In genomic region chr11:24076821-24077730, GRCm38 (mm10) we compare ENCODE assay signal across 8 mouse cellular contexts. TPM values are rescaled to one million over a fixed set of nuclear protein-coding genes. Genes with fewer than 3 reads are reported as not detected.
DNase-seq lines count a peak whose midpoint lies in the region; ATAC-seq and TF ChIP-seq lines count a peak whose summit lies in the region.

No protein-coding gene starts in this region.

- peak overlapping the region; percentile 92 for H3K4me2 ChIP-seq in heart, embryonic 13.5 days

- DNase-seq in left cerebral cortex, adult 2 months (ENCODE audit: extremely low spot score in 1 of 2, low spot score in 2 of 2) = peak in 1 of 2 experiments; percentile 48
- no peak for DNase-seq in left cerebral cortex, adult 18-20 months (ENCODE audit: low spot score in 2 of 2)
- peak; percentile 73 for DNase-seq in embryo, embryonic 10.5 days (ENCODE audit: low spot score)
- DNase-seq in kidney, postnatal 14 days = peak; percentile 52
- peak; percentile 79 for DNase-seq in retina, postnatal 1 day
- no peak for DNase-seq in frontal cortex, postnatal 36 days (ENCODE audit: low spot score in 2 of 2)

- H3K36me3 ChIP-seq in heart, embryonic 13.5 days = no peaks in the 10 kb centered on the region

- H3K4me3 ChIP-seq in left cerebral cortex, adult 2 months = peak overlapping the region; percentile 75
- H3K4me3 ChIP-seq in heart, embryonic 13.5 days = peak overlapping the region; percentile 68

- H3K9ac ChIP-seq in heart, embryonic 13.5 days = peak overlapping the region; percentile 92

- intact Hi-C loops in left cerebral cortex, adult 2 months (cut with DNase I) = loop anchor here (2.0 to 10.0 kb wide), 4 partner anchors 16 to 1995 kb away; no protein-coding TSS in a partner anchor

- no peaks in the 10 kb centered on the region for H3K9me3 ChIP-seq in heart, embryonic 13.5 days

- WGBS in heart, embryonic 13.5 days = under 1% methylated on average over 57 of the region's 59 CpGs

- TF ChIP-seq CTCF in left cerebral cortex, adult 2 months (IDR thresholded peaks at IDR 0.05) = no peak; the same call in 1 of the 2 replicates

- ATAC-seq in heart, embryonic 13.5 days (ENCODE audit: extremely low read depth, insufficient number of reproducible peaks, low FRiP score, low TSS enrichment) = no peak; the same call in 1 of the 2 replicates
- ATAC-seq in megakaryocyte, adult 5-6 weeks (ENCODE audit: poor library complexity, severe bottlenecking) = peak; percentile 40

- peak overlapping the region; percentile 97 for H3K27ac ChIP-seq in left cerebral cortex, adult 2 months
- H3K27ac ChIP-seq in heart, embryonic 13.5 days (replicated peaks) = peak overlapping the region; percentile 94

- peaks cover 25% of the 10 kb centered on the region for H3K4me1 ChIP-seq in heart, embryonic 13.5 days

- H3K27me3 ChIP-seq in heart, embryonic 13.5 days (replicated peaks) = peaks cover 29% of the 10 kb centered on the region

RNA-seq across cellular contexts. Expression of gene Bcl11a, which starts 0.8 kb away (rescaled TPM):
- 100 to 1,000 TPM; 101 to 103 TPM for total RNA-seq in left cerebral cortex, adult 2 months (2021)
- 10 to 100 TPM; 87.2 to 93.6 TPM for total RNA-seq in left cerebral cortex, adult 18-20 months (2021)
- polyA plus RNA-seq in heart, embryonic 13.5 days (2015; fragmentation: Nextera tagmentation; extraction: Ambion mirVana) = 15.3 and 15.9 TPM in 2 replicates
- 31.4 and 33.7 TPM in 2 replicates for total RNA-seq in megakaryocyte, adult 5-6 weeks (2015)
- 16.2 and 34.6 TPM in 2 replicates for total RNA-seq in megakaryocyte, adult 5-6 weeks (2017)

RNA-seq across cellular contexts. Expression of gene A830031A19Rik, which starts 2.2 kb away (rescaled TPM):
- total RNA-seq in left cerebral cortex, adult 2 months (2021) = 1 to 10 TPM in 1 of 2 experiments, under 1 TPM in 1; 0.82 to 1.4 TPM
- total RNA-seq in left cerebral cortex, adult 18-20 months (2021) = 1 to 10 TPM; 1.1 to 1.4 TPM
- polyA plus RNA-seq in heart, embryonic 13.5 days (2015; fragmentation: Nextera tagmentation; extraction: Ambion mirVana) = not detected in 2 replicates
- not detected in 2 replicates for total RNA-seq in megakaryocyte, adult 5-6 weeks (2015)
- not detected in 2 replicates for total RNA-seq in megakaryocyte, adult 5-6 weeks (2017)

Comparison
In these comparisons a context has a peak if more than half of its experiments do, and no peak if none do; other contexts are left out.
1. DNase-seq: peak in embryo, embryonic 10.5 days (single experiment), kidney, postnatal 14 days (single experiment) and retina, postnatal 1 day (single experiment); none in left cerebral cortex, adult 18-20 months (0 of 2) and frontal cortex, postnatal 36 days (0 of 2).